Mouse (Mus musculus): ENCODE data around the gene Cdk5. TPM values are rescaled to one million over a fixed set of nuclear protein-coding genes. Genes with fewer than 3 reads are reported as not detected.
A peak's percentile ranks its signal among the peaks of the same experiment; 100 is the strongest.

Gene Cdk5
- polyA plus RNA-seq, 1 experiment from 2014 or later: 63.2 TPM

DNA sequence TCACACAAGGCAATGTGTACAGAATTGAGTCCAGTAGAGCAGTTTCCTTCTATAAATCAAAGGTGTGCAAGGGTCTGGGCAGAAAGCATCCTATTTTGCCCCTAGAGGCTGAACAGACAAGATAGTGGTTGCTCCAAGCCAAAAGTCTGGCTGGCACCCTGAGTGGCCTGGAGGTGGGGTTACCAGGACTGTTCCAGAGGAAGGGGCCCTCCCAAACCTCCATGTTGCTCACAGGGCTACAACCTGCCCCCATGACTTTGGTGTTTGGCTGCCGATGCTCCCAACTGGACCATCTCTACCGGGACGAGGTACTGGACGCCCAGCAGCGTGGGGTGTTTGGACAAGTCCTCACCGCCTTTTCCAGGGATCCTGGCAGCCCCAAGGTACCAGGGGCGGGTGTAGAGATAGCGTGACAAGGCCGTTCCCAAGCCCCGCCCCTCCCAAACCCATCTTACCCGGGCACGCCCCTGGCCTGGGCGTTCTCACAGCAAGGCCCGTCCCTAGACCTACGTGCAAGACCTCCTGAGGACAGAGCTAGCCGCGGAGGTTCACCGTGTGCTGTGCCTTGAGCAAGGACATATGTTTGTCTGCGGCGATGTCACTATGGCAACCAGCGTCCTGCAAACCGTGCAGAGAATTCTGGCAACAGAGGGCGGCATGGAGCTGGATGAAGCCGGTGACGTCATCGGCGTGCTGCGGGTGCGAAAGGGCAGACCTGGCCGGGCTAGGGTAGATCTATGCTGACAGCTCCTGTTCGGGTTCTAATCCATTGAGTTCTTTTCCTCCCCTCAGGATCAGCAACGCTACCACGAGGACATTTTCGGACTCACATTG lies 40.1 kb downstream of the Cdk5 start:
- Histone ChIP-seq H3K4me2 (replicated peaks) (peak overlapping the region; percentile 73), H3K27me3 (peaks cover 36% of the 10 kb centered on the region), H3K36me3 (no peaks in the 10 kb centered on the region), H3K9me3 (no peaks in the 10 kb centered on the region), H3K4me3 (peak overlapping the region; percentile 46), H3K9ac (peak overlapping the region; percentile 38; the same call in 1 of the 2 replicates), H3K4me1 (peaks cover 17% of the 10 kb centered on the region), H3K27ac (no peak overlapping the region)
- WGBS: under 1% methylated on average over 34 of the region's 34 CpGs
- ATAC-seq (ENCODE audit: insufficient number of reproducible peaks, insufficient read depth, low FRiP score, low TSS enrichment): peak; percentile 81

DNA sequence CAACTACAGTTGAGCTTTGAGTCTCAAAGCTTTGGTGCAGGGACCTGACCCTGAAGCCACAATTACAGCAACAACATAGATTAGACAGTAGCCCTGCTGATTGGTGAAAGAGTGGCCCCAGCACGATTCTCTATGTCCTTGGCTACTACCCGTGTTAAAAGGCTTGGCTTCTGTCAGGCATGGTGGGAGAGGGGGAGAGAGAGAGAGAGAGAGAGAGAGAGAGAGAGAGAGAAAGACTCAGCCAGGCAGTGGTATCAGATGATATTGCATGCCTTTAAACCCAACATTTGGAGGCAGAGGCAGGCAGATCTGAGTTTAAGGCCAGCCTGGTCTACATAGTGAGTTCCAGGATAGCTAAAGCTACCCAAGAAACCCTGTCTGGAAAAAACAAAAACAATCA lies 41.3 kb downstream of the Cdk5 start:
- ATAC-seq (ENCODE audit: insufficient number of reproducible peaks, insufficient read depth, low FRiP score, low TSS enrichment): no peak
- Histone ChIP-seq H3K9me3 (no peaks in the 10 kb centered on the region), H3K4me1 (peaks cover 7% of the 10 kb centered on the region; the same call in 1 of the 2 replicates), H3K4me2 (replicated peaks) (no peak overlapping the region), H3K9ac (no peak overlapping the region), H3K4me3 (no peak overlapping the region), H3K27ac (no peak overlapping the region), H3K27me3 (peaks cover 24% of the 10 kb centered on the region), H3K36me3 (no peaks in the 10 kb centered on the region)
- 71% methylated on average over 2 of the region's 2 CpGs for WGBS

DNA sequence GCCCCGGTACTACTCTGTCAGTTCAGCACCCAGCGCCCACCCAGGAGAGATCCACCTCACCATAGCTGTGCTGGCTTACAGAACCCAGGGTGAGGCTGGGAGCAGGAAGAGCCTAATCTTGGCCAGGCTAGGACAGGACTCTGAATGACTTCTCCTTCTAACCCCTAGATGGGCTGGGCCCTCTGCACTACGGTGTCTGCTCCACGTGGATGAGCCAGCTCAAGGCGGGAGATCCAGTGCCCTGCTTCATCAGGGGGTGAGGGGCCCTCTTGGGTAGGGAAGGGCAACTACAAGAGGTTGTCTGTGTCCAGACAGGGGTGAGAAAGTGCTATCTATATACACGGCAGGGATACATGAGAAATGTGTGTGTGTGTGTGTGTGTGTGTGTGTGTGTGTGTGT lies 41.8 kb downstream of the Cdk5 start:
- ATAC-seq (ENCODE audit: insufficient number of reproducible peaks, insufficient read depth, low FRiP score, low TSS enrichment): no peak
- H3K36me3 ChIP-seq: no peaks in the 10 kb centered on the region
- peaks cover 7% of the 10 kb centered on the region; the same call in 1 of the 2 replicates for H3K4me1 ChIP-seq
- no peak overlapping the region for H3K27ac ChIP-seq
- H3K9me3 ChIP-seq: no peaks in the 10 kb centered on the region
- 63% methylated on average over 6 of the region's 6 CpGs for WGBS
- no peak overlapping the region for H3K4me3 ChIP-seq
- no peak overlapping the region for H3K4me2 ChIP-seq (replicated peaks)
- H3K27me3 ChIP-seq: peaks cover 19% of the 10 kb centered on the region
- no peak overlapping the region for H3K9ac ChIP-seq

DNA sequence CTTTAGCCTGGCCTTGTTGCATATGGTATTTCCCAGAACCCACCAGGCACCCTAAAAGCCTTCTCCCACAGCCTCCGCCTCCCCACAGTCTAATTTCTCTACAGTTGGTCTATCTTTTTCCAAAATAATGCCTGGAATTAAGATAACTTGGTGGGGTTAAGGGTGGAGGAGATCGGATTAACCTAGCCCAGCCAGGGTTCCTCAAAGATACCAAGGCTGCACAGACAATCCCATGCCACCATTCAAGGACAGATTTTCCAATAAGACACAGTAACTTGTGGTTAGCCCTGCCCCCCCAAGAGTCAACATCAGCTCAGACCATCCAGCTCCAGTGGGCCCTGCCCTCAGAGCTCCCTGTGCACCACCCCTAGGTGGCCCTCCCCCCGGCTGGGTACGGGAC lies 42.8 kb downstream of the Cdk5 start:
- Histone ChIP-seq H3K4me2 (replicated peaks) (no peak overlapping the region), H3K27me3 (peaks cover 9% of the 10 kb centered on the region), H3K4me1 (peaks cover 7% of the 10 kb centered on the region; the same call in 1 of the 2 replicates), H3K27ac (no peak overlapping the region), H3K9ac (no peak overlapping the region), H3K4me3 (no peak overlapping the region), H3K36me3 (no peaks in the 10 kb centered on the region), H3K9me3 (no peaks in the 10 kb centered on the region)
- ATAC-seq (ENCODE audit: insufficient number of reproducible peaks, insufficient read depth, low FRiP score, low TSS enrichment): no peak
- WGBS: 84% methylated on average over 4 of the region's 4 CpGs

DNA sequence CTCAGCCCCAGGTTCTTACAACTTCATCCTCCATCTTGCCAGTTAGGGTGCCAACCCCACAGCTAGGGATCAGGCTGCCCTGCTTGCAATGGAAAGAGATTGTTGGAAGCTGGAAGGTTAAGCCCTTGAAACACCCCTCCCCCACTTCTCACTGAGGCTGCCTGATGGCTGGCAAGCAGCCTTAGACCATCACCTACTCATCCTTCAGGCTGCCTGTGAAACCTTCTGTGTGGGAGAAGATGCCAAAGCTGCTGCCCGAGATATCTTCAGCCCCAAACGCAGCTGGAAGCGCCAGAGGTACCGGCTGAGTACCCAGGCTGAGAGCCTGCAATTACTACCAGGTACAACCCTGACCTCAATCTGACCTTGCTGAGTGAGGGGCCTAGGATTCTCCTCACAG lies 43.8 kb downstream of the Cdk5 start:
- Histone ChIP-seq H3K4me1 (peaks cover 7% of the 10 kb centered on the region; the same call in 1 of the 2 replicates), H3K4me2 (replicated peaks) (no peak overlapping the region), H3K27me3 (peaks cover 3% of the 10 kb centered on the region; the same call in 1 of the 2 replicates), H3K4me3 (no peak overlapping the region), H3K9me3 (no peaks in the 10 kb centered on the region), H3K36me3 (no peaks in the 10 kb centered on the region), H3K27ac (no peak overlapping the region), H3K9ac (no peak overlapping the region)
- WGBS: 49% methylated on average over 4 of the region's 4 CpGs
- ATAC-seq (ENCODE audit: insufficient number of reproducible peaks, insufficient read depth, low FRiP score, low TSS enrichment): no peak

DNA sequence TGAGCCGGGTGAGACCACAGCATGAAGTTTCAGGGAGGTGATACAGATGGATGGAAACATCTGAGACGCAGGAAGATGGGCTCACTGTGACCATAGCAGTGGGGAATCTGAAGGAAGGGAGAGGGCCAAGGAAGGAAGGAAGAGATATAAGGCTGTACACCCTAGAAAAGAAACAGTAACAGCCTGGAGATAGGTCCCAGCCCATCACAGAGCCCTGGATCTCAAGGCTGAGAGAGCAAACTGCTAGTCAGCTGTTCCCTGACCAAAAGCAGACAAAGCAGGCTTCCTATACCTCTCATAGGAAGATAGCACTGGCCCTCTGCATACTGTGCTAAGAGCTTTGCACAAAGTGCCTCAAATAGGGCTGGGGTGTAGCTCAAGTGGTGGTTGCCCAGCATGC lies 44.6 kb downstream of the Cdk5 start:
- no peaks in the 10 kb centered on the region for H3K9me3 ChIP-seq
- H3K27me3 ChIP-seq: peaks cover 3% of the 10 kb centered on the region; the same call in 1 of the 2 replicates
- peaks cover 4% of the 10 kb centered on the region; the same call in 1 of the 2 replicates for H3K4me1 ChIP-seq
- no peak overlapping the region for H3K9ac ChIP-seq
- H3K36me3 ChIP-seq: no peaks in the 10 kb centered on the region
- no peak overlapping the region for H3K4me2 ChIP-seq (replicated peaks)
- H3K4me3 ChIP-seq: no peak overlapping the region
- no peak overlapping the region for H3K27ac ChIP-seq
- WGBS: 77% methylated on average over 2 of the region's 2 CpGs
- no peak for ATAC-seq (ENCODE audit: insufficient number of reproducible peaks, insufficient read depth, low FRiP score, low TSS enrichment)

DNA sequence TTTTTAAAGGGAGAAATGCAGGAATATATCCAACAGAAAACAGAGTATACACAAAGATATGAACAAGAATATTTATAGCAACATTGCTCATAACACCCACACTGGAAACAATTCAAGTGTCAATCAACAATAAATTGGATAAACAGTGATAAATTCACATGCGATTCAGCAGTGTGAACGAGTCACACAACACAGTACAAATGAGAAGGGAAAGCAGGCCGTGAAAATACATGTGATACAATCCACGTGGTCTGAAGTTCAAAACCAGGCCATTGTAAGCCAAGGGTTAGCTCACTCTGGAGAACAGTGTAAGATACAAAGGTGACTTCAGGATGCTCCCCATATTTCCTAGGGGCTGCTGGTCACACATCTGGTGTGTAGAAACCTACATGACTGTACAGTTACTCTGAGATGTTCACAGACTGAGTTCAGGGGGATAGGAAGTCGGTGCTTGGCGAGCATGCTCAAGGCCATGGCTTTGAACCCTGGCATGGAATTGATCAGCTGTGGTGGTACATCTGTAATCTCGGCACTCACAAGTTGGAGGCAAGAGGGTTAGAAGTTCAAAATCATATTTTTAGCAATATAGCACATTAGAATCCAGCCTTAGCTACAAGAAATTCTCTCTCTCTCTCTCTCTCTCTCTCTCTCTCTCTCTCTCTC lies 48.5 kb downstream of the Cdk5 start:
- Histone ChIP-seq H3K27me3 (peaks cover 3% of the 10 kb centered on the region; the same call in 1 of the 2 replicates), H3K9me3 (no peaks in the 10 kb centered on the region), H3K27ac (no peak overlapping the region), H3K4me1 (no peaks in the 10 kb centered on the region), H3K9ac (no peak overlapping the region), H3K4me2 (replicated peaks) (no peak overlapping the region), H3K36me3 (no peaks in the 10 kb centered on the region), H3K4me3 (no peak overlapping the region)
- no peak for ATAC-seq (ENCODE audit: insufficient number of reproducible peaks, insufficient read depth, low FRiP score, low TSS enrichment)
- 79% methylated on average over 7 of the region's 7 CpGs for WGBS

DNA sequence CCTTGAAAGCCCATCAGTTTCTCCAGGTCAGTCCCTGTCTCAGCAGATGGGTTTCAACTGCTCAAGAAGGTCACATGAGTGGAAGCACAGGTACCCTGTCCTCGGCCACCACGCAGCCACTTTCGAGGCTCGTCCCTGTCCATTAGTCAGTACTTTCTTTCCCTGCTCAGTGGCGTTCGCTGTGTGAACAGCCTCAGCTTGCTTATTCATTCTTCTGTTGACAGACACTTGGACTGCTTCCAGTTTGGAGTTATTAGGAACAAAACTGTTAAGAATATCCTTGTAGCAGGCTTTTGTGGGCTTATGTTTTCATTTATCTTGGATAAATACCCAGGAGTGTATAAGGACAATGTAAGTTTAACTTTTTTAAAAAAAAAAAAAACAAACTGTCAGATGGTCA lies 49.1 kb downstream of the Cdk5 start:
- WGBS: 56% methylated on average over 6 of the region's 6 CpGs

DNA sequence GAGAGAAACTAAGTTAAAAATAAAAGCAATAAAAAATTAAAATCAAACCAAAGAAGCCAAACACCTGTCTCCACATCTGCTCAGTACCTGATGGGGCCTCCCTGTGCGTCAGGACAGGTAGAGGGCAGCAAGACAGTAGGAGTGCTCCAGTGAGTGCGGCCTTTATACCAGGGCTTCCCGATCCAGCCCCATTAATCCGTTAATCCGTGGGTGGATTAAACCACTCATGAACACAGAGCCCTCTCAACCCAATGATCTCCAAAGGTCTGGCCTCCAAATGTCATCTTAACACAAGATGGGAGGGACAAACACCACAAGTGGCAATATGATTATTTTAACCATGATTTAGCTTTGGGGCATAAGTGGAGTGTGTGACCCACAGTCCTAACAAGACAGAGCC lies 49.5 kb downstream of the Cdk5 start:
- no peak for ATAC-seq (ENCODE audit: insufficient number of reproducible peaks, insufficient read depth, low FRiP score, low TSS enrichment)
- Histone ChIP-seq H3K4me1 (no peaks in the 10 kb centered on the region), H3K27me3 (peaks cover 2% of the 10 kb centered on the region; the same call in 1 of the 2 replicates), H3K9ac (no peak overlapping the region), H3K4me2 (replicated peaks) (no peak overlapping the region), H3K4me3 (no peak overlapping the region), H3K9me3 (no peaks in the 10 kb centered on the region), H3K36me3 (no peaks in the 10 kb centered on the region), H3K27ac (no peak overlapping the region)
- 68% methylated on average over 5 of the region's 5 CpGs for WGBS

More for the DNA sequence above, 49.1 kb downstream of the Cdk5 start:
- ATAC-seq (ENCODE audit: insufficient number of reproducible peaks, insufficient read depth, low FRiP score, low TSS enrichment): no peak
- no peaks in the 10 kb centered on the region for H3K4me1 ChIP-seq
- no peaks in the 10 kb centered on the region for H3K36me3 ChIP-seq
- H3K27me3 ChIP-seq: peaks cover 3% of the 10 kb centered on the region; the same call in 1 of the 2 replicates
- H3K27ac ChIP-seq: no peak overlapping the region
- no peak overlapping the region for H3K9ac ChIP-seq
- H3K9me3 ChIP-seq: no peaks in the 10 kb centered on the region
- no peak overlapping the region for H3K4me3 ChIP-seq
- no peak overlapping the region for H3K4me2 ChIP-seq (replicated peaks)

DNA sequence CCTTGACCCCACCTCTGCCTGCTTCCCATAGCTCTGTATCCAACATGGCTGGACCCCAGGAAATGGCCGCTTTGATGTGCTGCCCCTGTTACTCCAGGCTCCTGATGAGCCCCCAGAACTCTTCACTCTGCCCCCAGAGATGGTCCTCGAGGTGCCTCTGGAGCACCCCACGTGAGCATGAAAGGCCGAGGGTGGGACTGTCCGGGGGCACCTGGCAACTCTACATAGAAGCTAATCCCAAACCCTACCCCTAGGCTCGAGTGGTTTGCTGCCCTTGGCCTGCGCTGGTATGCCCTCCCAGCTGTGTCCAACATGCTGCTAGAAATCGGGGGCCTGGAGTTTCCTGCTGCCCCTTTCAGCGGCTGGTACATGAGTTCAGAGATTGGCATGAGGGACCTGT lies 53.6 kb downstream of the Cdk5 start:
- Histone ChIP-seq H3K27ac (no peak overlapping the region), H3K4me1 (no peaks in the 10 kb centered on the region), H3K9ac (no peak overlapping the region), H3K4me3 (no peak overlapping the region), H3K9me3 (no peaks in the 10 kb centered on the region), H3K27me3 (no peaks in the 10 kb centered on the region), H3K36me3 (no peaks in the 10 kb centered on the region), H3K4me2 (replicated peaks) (no peak overlapping the region)
- ATAC-seq (ENCODE audit: insufficient number of reproducible peaks, insufficient read depth, low FRiP score, low TSS enrichment): no peak
- WGBS: 72% methylated on average over 9 of the region's 9 CpGs
